Mouse (Mus musculus) bone marrow macrophage, adult 2 months (primary cell): ENCODE data around the gene Dennd1b.

Source experiments
- CTCF ChIP-seq: IDR thresholded peaks from 2 replicates; pipeline ENCODE4 v1.5.1; 2012; ENCODE audit warnings: low read depth, mild to moderate bottlenecking, low read length, moderate library complexity
- POLR2A ChIP-seq: IDR thresholded peaks from 2 replicates; pipeline ENCODE4 v1.6.1; 2012; ENCODE audit warnings: mild to moderate bottlenecking, low read depth, low read length, borderline replicate concordance

DNA sequence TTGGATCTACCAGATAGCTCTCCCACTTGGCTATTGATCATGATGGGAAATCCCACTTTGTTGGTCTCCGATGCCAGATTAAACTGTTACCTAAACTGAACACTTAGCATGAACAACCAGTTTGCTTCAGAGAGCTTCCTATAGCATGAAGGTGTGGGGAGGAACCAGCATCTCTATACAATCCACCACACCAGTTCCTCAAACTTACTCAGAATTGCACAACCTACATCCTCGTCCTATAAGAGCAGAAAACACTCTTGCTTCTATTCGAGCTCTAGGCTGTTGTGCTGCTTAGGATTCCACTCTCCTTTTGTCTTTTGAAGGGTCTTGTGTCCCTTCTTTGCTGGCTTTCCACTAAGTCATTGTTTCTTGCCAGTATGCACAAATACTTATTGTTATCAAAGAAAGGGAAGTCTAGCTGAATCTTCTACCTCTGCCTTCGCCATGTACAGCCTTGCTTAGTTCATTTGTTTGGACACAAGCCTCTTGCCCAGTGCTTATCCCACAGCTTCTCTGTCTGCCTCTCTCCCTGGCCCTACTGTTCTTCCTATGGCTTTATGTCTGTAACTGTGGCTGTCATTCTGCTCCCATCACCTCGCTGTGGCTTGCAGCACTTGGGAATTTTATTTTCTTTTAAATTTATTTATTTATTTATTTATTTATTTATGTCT is 52.0 kb downstream of the Dennd1b start:
- TF ChIP-seq CTCF, result no peak
- no peak for TF ChIP-seq POLR2A
